Mouse (Mus musculus) hindbrain, embryonic 16.5 days (tissue): ENCODE data around the gene Plac9a. TPM values are rescaled to one million over a fixed set of nuclear protein-coding genes. Genes with fewer than 3 reads are reported as not detected.
"Not testable (repeated sequence)": the region's sequence is repeated elsewhere in the genome, so short reads cannot be mapped to it uniquely, and the experiment has no call there.

Source experiments
- ATAC-seq: fragments of 200-750 bp; cut with Nextera tagmentation; 2 replicates; pipeline ENCODE4 v1.8.0; 2017; ENCODE audit warnings: moderate TSS enrichment, moderate library complexity
- H3K27ac ChIP-seq: fragments of 300-500 bp; sonication (generic); 2 replicates; pipeline ENCODE4 v1.5.1; 2014; ENCODE audit warnings: low read depth, mild to moderate bottlenecking, control low read depth, low read length, moderate library complexity
- H3K27me3 ChIP-seq: fragments of 300-500 bp; sonication (generic); replicated peaks from 2 replicates; pipeline ENCODE4 v1.6.1; 2014; ENCODE audit warnings: low read length; ENCODE audit not compliant: control insufficient read depth, insufficient read depth
- H3K36me3 ChIP-seq: fragments of 300-500 bp; sonication (generic); 2 replicates; pipeline ENCODE4 v1.6.1; 2014; ENCODE audit warnings: mild to moderate bottlenecking, low read length, moderate library complexity, mixed read lengths; ENCODE audit not compliant: control insufficient read depth, insufficient read depth
- H3K4me1 ChIP-seq: fragments of 300-500 bp; sonication (generic); 2 replicates; pipeline ENCODE4 v1.6.1; 2014; ENCODE audit warnings: low read depth, low read length; ENCODE audit not compliant: control insufficient read depth, insufficient read depth
- H3K4me2 ChIP-seq: fragments of 300-500 bp; sonication (generic); 2 replicates; pipeline ENCODE4 v1.6.1; 2014; ENCODE audit warnings: mild to moderate bottlenecking, low read length, control low read depth, moderate library complexity
- H3K4me3 ChIP-seq: fragments of 300-500 bp; sonication (generic); 2 replicates; pipeline ENCODE4 v1.5.1; 2014; ENCODE audit warnings: mild to moderate bottlenecking, low read length, control low read depth, moderate library complexity
- H3K9ac ChIP-seq: fragments of 300-500 bp; sonication (generic); 2 replicates; pipeline ENCODE4 v1.6.1; 2014; ENCODE audit warnings: low read depth, mild to moderate bottlenecking, control low read depth, low read length, moderate library complexity
- H3K9me3 ChIP-seq: fragments of 300-500 bp; sonication (generic); 2 replicates; pipeline ENCODE4 v1.6.1; 2014; ENCODE audit warnings: mild to moderate bottlenecking, low read length, moderate library complexity; ENCODE audit not compliant: control insufficient read depth
- WGBS: fragments of 180-500 bp; shearing (Covaris S2); extraction: QIAGEN DNeasy Blood & Tissue Kit; methylation state at CpG from one replicate; pipeline ENCODE4 v1.1.7; 2014; 5-methylcytosine and 5-hydroxymethylcytosine counted together
- polyA plus RNA-seq: library from polyadenylated mRNA; unstranded; fragments of >200 nt; fragmentation: Nextera tagmentation; extraction: Ambion mirVana; gene quantifications from 2 replicates; pipeline ENCODE4 v1.2.1, GENCODE M21; 2015

Plac9a gene
- polyA plus RNA-seq, 1 experiment from 2014 or later, result not detected

DNA sequence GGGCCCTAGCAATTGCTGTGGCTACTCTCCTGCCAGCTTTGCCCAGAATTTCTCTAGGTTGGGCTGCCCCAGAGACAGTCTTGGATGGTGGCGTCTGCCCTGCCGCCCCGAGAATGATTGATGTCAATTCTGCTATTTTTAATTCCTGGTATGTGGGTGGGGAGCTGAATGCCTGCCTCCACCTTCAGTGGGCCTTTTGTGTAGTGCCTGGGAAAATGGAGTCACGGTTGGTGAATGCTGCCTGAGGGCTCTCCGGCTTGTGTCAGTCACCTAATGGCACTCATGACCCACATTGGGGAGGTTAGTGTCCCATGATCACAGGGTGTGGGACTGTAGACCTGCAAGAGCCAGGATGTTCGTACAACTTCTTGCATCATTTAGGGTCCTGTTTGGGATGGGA, 49.6 kb downstream of the Plac9a start:
- no peak overlapping the region for H3K27ac ChIP-seq
- no peak overlapping the region for H3K4me3 ChIP-seq
- no peak overlapping the region for H3K9ac ChIP-seq
- no peaks in the 10 kb centered on the region for H3K4me1 ChIP-seq
- ATAC-seq, result no peak
- no peak overlapping the region for H3K4me2 ChIP-seq
- H3K27me3 ChIP-seq, result no peaks in the 10 kb centered on the region
- WGBS, result 53% methylated on average over 6 of the region's 6 CpGs
- no peaks in the 10 kb centered on the region for H3K36me3 ChIP-seq
- no peaks in the 10 kb centered on the region for H3K9me3 ChIP-seq

DNA sequence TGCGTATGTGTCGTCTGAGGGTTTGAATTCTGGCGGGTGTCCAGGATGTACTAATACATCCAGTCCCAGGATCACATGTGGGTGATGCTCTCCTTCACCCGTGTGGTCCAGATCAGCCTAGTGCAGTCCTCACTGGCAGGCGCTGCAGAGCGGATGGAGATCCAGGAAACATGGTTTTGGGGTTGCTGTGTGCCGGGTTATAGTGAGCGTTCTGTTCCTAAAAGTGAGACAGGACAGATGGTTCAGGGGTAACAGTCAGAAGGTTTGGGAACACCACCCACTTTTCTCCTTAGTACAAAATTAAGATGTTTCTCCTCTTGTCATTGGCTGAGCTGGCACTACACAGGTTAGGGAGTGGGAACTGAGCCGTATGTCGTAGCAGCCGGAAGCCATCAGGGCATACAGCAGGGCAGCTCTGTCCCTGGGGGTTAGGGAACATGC, 50.8 kb downstream of the Plac9a start:
- WGBS, result 82% methylated on average over 11 of the region's 11 CpGs

GRCm38 (mm10) chr14:25851189-25851588, 51.7 kb downstream of the Plac9a start:
- Histone ChIP-seq H3K4me3 (no peak overlapping the region), H3K27ac (no peak overlapping the region), H3K4me1 (no peaks in the 10 kb centered on the region), H3K9me3 (no peaks in the 10 kb centered on the region), H3K27me3 (no peaks in the 10 kb centered on the region), H3K9ac (no peak overlapping the region), H3K36me3 (no peaks in the 10 kb centered on the region), H3K4me2 (no peak overlapping the region)
- ATAC-seq, result no peak
- WGBS, result 74% methylated on average over 6 of the region's 6 CpGs

More for the DNA sequence above, 50.8 kb downstream of the Plac9a start:
- Histone ChIP-seq H3K36me3 (no peaks in the 10 kb centered on the region), H3K9me3 (no peaks in the 10 kb centered on the region), H3K27ac (no peak overlapping the region), H3K9ac (no peak overlapping the region), H3K4me1 (no peaks in the 10 kb centered on the region), H3K27me3 (no peaks in the 10 kb centered on the region), H3K4me2 (no peak overlapping the region), H3K4me3 (no peak overlapping the region)
- no peak for ATAC-seq

- Histone ChIP-seq H3K4me2 (no peak overlapping the region), H3K4me3 (no peak overlapping the region), H3K4me1 (no peaks in the 10 kb centered on the region), H3K36me3 (no peaks in the 10 kb centered on the region), H3K27ac (no peak overlapping the region), H3K9me3 (no peaks in the 10 kb centered on the region), H3K9ac (no peak overlapping the region), H3K27me3 (no peaks in the 10 kb centered on the region)
- no peak for ATAC-seq
- WGBS, result 92% methylated on average over 2 of the region's 2 CpGs
These were observed 52.5 kb downstream of the Plac9a start for GRCm38 (mm10) chr14:25850433-25850832.

GRCm38 (mm10) chr14:25848708-25849107, 54.2 kb downstream of the Plac9a start:
- H3K36me3 ChIP-seq, H3K27me3 ChIP-seq, H3K4me2 ChIP-seq, H3K4me1 ChIP-seq, ATAC-seq, H3K9me3 ChIP-seq, H3K27ac ChIP-seq, H3K4me3 ChIP-seq, H3K9ac ChIP-seq: not testable (repeated sequence)
- 92% methylated on average over 3 of the region's 4 CpGs for whole genome bisulfite sequencing

GRCm38 (mm10) chr14:25848237-25848636, 54.7 kb downstream of the Plac9a start:
- Histone ChIP-seq H3K4me2 (no peak overlapping the region), H3K27ac (no peak overlapping the region), H3K4me3 (no peak overlapping the region), H3K27me3 (no peaks in the 10 kb centered on the region), H3K9ac (no peak overlapping the region), H3K36me3 (no peaks in the 10 kb centered on the region), H3K9me3 (no peaks in the 10 kb centered on the region), H3K4me1 (no peaks in the 10 kb centered on the region)
- ATAC-seq, result no peak
- 69% methylated on average over 6 of the region's 6 CpGs for WGBS

DNA sequence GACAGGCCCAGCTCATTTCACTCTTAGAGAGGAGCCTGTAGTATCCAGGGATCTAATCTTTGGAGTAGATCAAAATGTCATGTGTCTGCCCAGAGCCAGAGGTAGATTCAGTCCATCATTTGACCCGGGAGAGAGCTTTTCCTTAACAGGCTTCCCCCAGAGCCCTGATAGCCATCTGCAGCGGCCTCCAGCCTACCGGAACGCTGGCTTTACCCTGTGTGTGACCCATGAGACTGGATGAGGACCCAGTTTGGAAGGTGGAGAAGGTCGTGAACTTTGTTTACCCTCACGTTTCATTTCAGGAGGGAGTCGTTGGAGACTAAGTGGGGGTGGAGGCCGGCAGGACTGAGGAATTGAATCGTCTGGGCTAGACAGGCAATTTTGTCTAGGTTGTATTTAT, 55.2 kb downstream of the Plac9a start:
- Histone ChIP-seq H3K9ac (no peak overlapping the region), H3K27ac (no peak overlapping the region), H3K36me3 (no peaks in the 10 kb centered on the region), H3K4me3 (no peak overlapping the region), H3K4me1 (peaks cover 1% of the 10 kb centered on the region; the same call in 1 of the 2 replicates), H3K27me3 (no peaks in the 10 kb centered on the region; the same call in 1 of the 2 replicates), H3K9me3 (no peaks in the 10 kb centered on the region), H3K4me2 (no peak overlapping the region)
- no peak for ATAC-seq
- WGBS, result 47% methylated on average over 9 of the region's 9 CpGs

GRCm38 (mm10) chr14:25846516-25846915, 56.4 kb downstream of the Plac9a start:
- no peak overlapping the region for H3K9ac ChIP-seq
- H3K4me3 ChIP-seq, result no peak overlapping the region
- ATAC-seq, result no peak
- H3K9me3 ChIP-seq, result no peaks in the 10 kb centered on the region
- WGBS, result 91% methylated on average over 8 of the region's 8 CpGs
- peaks cover 5% of the 10 kb centered on the region for H3K27me3 ChIP-seq
- H3K27ac ChIP-seq, result no peak overlapping the region
- H3K4me2 ChIP-seq, result no peak overlapping the region
- H3K36me3 ChIP-seq, result no peaks in the 10 kb centered on the region
- H3K4me1 ChIP-seq, result peaks cover 13% of the 10 kb centered on the region

GRCm38 (mm10) chr14:25845832-25846383, 57.0 kb downstream of the Plac9a start:
- Histone ChIP-seq H3K36me3 (no peaks in the 10 kb centered on the region), H3K27ac (no peak overlapping the region), H3K4me1 (peaks cover 13% of the 10 kb centered on the region), H3K4me3 (no peak overlapping the region), H3K9me3 (no peaks in the 10 kb centered on the region), H3K27me3 (peaks cover 5% of the 10 kb centered on the region), H3K9ac (no peak overlapping the region), H3K4me2 (no peak overlapping the region)
- no peak for ATAC-seq
- WGBS, result 87% methylated on average over 6 of the region's 6 CpGs

GRCm38 (mm10) chr14:25844372-25844771, 58.5 kb downstream of the Plac9a start:
- no peak overlapping the region for H3K27ac ChIP-seq
- no peaks in the 10 kb centered on the region for H3K9me3 ChIP-seq
- no peak overlapping the region for H3K4me3 ChIP-seq
- 97% methylated on average over 4 of the region's 4 CpGs for WGBS
- H3K36me3 ChIP-seq, result no peaks in the 10 kb centered on the region
- H3K4me1 ChIP-seq, result peaks cover 13% of the 10 kb centered on the region
- H3K4me2 ChIP-seq, result no peak overlapping the region
- no peak overlapping the region for H3K9ac ChIP-seq
- H3K27me3 ChIP-seq, result peaks cover 9% of the 10 kb centered on the region
- ATAC-seq, result no peak
